Mouse (Mus musculus): Measurements from ENCODE around the gene Odf3l2. TPM values are rescaled to one million over a fixed set of nuclear protein-coding genes. Genes with fewer than 3 reads are reported as not detected.

Odf3l2 gene
- total and polyA plus RNA-seq, 3 experiments: not detected

GRCm38 (mm10) chr10:79633006-79633777 lies 12.3 kb downstream of the Odf3l2 start:
- H3K27ac ChIP-seq (ENCODE audit: control insufficient read depth, low read depth, low read length): no peak overlapping the region
- DNase-seq (ENCODE audit: low read depth, low spot score): no peak
- H3K4me3 ChIP-seq (ENCODE audit: control insufficient read depth in 1 of 2, insufficient read depth in 1 of 2, low read depth in 2 of 2, low read length in 2 of 2): no peak overlapping the region
- no peaks in the 10 kb centered on the region for H3K9me3 ChIP-seq (replicated peaks; ENCODE audit: insufficient read depth, low read length)
- no peaks in the 10 kb centered on the region for H3K79me2 ChIP-seq (ENCODE audit: control insufficient read depth, insufficient read depth, low read length, poor library complexity)
- no peaks in the 10 kb centered on the region; a peak in 2 of 4 replicates for H3K27me3 ChIP-seq (ENCODE audit: control insufficient read depth in 1 of 2, insufficient read depth in 2 of 2, low read length in 2 of 2)
- H3K4me1 ChIP-seq (ENCODE audit: control insufficient read depth in 1 of 2, insufficient read depth in 2 of 2, low read length in 2 of 2): no peaks in the 10 kb centered on the region
- H3K36me3 ChIP-seq (ENCODE audit: control insufficient read depth in 1 of 2, insufficient read depth in 2 of 2, low read length in 2 of 2): no peaks in the 10 kb centered on the region
- no peak for TF ChIP-seq MEF2A (IDR thresholded peaks at IDR 0.05; ENCODE audit: extremely low read depth, insufficient replicate concordance, low read depth, low read length, poor library complexity, severe bottlenecking)
- TF ChIP-seq POLR2AphosphoS2 (IDR thresholded peaks at IDR 0.05; ENCODE audit: low read length): no peak
- no peak for TF ChIP-seq E2F4 (IDR thresholded peaks at IDR 0.05; ENCODE audit: borderline replicate concordance, low read depth, low read length)
- TF ChIP-seq ZC3H11A (IDR thresholded peaks at IDR 0.05; ENCODE audit: low read depth, low read length): no peak
- no peak for TF ChIP-seq ZMIZ1 (IDR thresholded peaks at IDR 0.05; ENCODE audit: low read depth, low read length)
- TF ChIP-seq CHD2 (IDR thresholded peaks at IDR 0.05; ENCODE audit: low read length): no peak
- no peak for TF ChIP-seq ZKSCAN1 (IDR thresholded peaks at IDR 0.05; ENCODE audit: low read depth, low read length)
- no peak for TF ChIP-seq SMC3 (IDR thresholded peaks at IDR 0.05; ENCODE audit: low read depth, low read length)
- TF ChIP-seq MXI1 (IDR thresholded peaks at IDR 0.05; ENCODE audit: low read depth, low read length): no peak
- no peak for TF ChIP-seq GABPA (IDR thresholded peaks at IDR 0.05; ENCODE audit: low read depth, low read length)
- no peak overlapping the region for H3K9ac ChIP-seq (ENCODE audit: control insufficient read depth, low read depth, low read length, poor library complexity, severe bottlenecking)

DNA sequence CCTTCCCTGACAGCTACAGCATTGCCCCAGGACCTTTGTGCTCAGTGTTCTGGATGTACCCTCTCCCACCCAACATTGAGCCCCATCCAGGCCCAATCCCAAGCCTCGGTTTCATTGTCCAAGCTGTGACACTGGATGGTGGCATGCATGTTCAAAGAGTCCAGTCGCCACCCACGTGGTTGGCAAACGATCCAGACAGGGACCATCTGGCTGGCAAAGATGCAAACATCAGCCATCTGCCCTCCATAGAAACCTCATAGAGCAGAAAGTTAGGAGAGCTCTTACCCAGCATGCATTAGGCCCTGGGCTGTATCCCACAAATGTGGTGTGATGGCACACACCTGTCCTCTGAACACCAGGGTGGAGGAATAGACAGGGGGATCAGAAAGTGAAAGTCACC lies 14.1 kb downstream of the Odf3l2 start:
- Histone ChIP-seq H3K4me3 (ENCODE audit: control insufficient read depth in 1 of 2, insufficient read depth in 1 of 2, low read depth in 2 of 2, low read length in 2 of 2) (no peak overlapping the region), H3K27me3 (ENCODE audit: control insufficient read depth in 1 of 2, insufficient read depth in 2 of 2, low read length in 2 of 2) (no peaks in the 10 kb centered on the region; a peak in 2 of 4 replicates), H3K9me3 (replicated peaks; ENCODE audit: insufficient read depth, low read length) (no peaks in the 10 kb centered on the region), H3K79me2 (ENCODE audit: control insufficient read depth, insufficient read depth, low read length, poor library complexity) (no peaks in the 10 kb centered on the region), H3K27ac (ENCODE audit: control insufficient read depth, low read depth, low read length) (no peak overlapping the region), H3K36me3 (ENCODE audit: control insufficient read depth in 1 of 2, insufficient read depth in 2 of 2, low read length in 2 of 2) (no peaks in the 10 kb centered on the region), H3K4me1 (ENCODE audit: control insufficient read depth in 1 of 2, insufficient read depth in 2 of 2, low read length in 2 of 2) (no peaks in the 10 kb centered on the region), H3K9ac (ENCODE audit: control insufficient read depth, low read depth, low read length, poor library complexity, severe bottlenecking) (no peak overlapping the region)
- no peak for DNase-seq (ENCODE audit: low read depth, low spot score)
- TF ChIP-seq TBP (IDR thresholded peaks at IDR 0.05; ENCODE audit: low read depth, low read length) (no peak), EP300 (IDR thresholded peaks at IDR 0.05; ENCODE audit: low read depth in 1 of 2, low read length in 2 of 2) (no peak), RCOR1 (IDR thresholded peaks at IDR 0.05; ENCODE audit: low read depth, low read length) (no peak), ZKSCAN1 (IDR thresholded peaks at IDR 0.05; ENCODE audit: low read depth, low read length) (no peak), GABPA (IDR thresholded peaks at IDR 0.05; ENCODE audit: low read depth, low read length) (no peak), CTCF (IDR thresholded peaks at IDR 0.05 in 2 of 3, conservative IDR thresholded peaks at IDR 0.05 in 1 of 3; ENCODE audit: control insufficient read depth in 1 of 3, insufficient read depth in 1 of 3, low read depth in 2 of 3, low read length in 3 of 3, poor library complexity in 1 of 3, severe bottlenecking in 1 of 3) (no peak), ETS1 (IDR thresholded peaks at IDR 0.05; ENCODE audit: low read depth, low read length) (no peak), ZMIZ1 (IDR thresholded peaks at IDR 0.05; ENCODE audit: low read depth, low read length) (no peak), TAL1 (IDR thresholded peaks at IDR 0.05; ENCODE audit: low read length) (no peak), POLR2A (IDR thresholded peaks at IDR 0.05; ENCODE audit: control insufficient read depth in 1 of 2, insufficient read depth in 1 of 2, low read depth in 1 of 2, low read length in 2 of 2, poor library complexity in 1 of 2) (no peak), BHLHE40 (IDR thresholded peaks at IDR 0.05; ENCODE audit: borderline replicate concordance, low read depth, low read length) (no peak)

Data from MEL (cell line).